Mouse (Mus musculus) kidney, adult 11 months (tissue): Measurements from ENCODE around the gene Bri3bp.
A peak's percentile ranks its signal among the peaks of the same experiment; 100 is the strongest.

Experiments used
- DNase-seq: peaks from one replicate; pipeline ENCODE4 v3.0.0; 2022

The Bri3bp gene

DNA sequence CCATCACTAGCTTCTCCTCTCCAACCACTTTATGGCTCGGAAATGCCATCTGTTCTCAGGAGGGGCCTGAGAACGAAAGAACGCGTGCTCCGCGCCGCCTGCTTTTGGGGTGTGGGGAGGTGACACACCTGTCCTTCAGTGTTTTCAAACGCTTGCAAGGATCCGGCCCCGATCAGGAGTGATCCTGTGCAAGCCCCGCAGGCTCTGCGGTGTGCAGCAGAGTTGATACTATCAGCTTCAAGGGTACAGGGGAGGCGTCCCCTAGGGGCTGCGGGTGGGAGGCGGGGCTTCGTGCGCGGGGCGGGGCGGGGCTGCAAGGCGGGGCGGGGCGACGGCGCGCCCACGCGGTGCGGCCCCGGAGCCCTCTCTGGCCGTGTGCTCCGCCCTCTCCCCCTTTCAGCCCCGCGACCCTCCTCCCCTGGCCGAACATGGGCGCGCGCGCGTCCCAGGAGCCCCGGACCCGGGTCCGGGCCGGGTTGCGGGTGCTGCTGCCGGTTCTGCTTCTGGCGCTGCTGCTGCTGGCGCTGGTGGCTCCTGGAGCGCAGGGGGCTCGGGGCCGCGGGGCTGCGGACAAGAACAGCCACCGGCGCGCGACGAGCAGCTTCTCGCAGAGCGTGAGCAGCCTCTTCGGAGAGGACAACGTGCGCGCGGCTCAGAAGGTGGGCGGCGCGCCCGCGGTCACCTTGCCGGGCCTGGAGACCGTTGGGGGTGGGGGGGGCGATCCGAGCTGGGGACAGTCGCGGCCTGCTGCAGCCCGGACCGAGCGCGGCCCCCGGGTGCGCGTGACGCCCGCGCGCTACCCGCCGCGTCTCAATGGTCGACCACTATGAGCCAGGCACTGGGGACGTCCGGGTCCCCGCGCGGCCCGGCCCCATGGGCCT lies at the start of gene Bri3bp:
Gene Bri3bp (plus strand): TSS at position 335 of the 881 bp plus-strand sequence.
- DNase-seq, result peak; percentile 49

DNA sequence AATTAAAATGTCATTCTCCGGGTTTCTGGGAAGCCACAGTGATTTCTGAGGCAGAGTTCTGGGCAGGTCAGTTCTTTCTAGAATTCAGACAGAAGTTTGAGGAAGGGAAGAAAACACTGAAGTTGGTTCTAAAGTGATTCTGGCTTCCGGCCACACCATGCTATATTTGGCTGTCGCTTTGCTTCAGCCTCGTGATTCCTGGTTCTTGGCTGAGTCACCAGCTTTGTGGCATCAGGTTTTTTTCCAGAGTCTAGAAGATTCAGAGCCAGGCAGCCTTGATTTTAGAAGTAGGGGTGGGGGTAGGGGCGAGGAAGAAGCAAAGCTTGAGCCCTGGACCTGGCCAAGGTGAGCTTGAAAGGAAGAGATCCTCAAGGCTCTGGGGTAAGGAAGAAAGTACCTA lies 49.8 kb upstream of the Bri3bp start:
- DNase-seq, result peak; percentile 86

- DNase-seq, result peak; percentile 19
Observed at GRCm38 (mm10) chr5:125392176-125392575, 49.2 kb upstream of the Bri3bp start.

- DNase-seq, result no peak
Observed at GRCm38 (mm10) chr5:125392618-125392976, 48.8 kb upstream of the Bri3bp start.

DNA sequence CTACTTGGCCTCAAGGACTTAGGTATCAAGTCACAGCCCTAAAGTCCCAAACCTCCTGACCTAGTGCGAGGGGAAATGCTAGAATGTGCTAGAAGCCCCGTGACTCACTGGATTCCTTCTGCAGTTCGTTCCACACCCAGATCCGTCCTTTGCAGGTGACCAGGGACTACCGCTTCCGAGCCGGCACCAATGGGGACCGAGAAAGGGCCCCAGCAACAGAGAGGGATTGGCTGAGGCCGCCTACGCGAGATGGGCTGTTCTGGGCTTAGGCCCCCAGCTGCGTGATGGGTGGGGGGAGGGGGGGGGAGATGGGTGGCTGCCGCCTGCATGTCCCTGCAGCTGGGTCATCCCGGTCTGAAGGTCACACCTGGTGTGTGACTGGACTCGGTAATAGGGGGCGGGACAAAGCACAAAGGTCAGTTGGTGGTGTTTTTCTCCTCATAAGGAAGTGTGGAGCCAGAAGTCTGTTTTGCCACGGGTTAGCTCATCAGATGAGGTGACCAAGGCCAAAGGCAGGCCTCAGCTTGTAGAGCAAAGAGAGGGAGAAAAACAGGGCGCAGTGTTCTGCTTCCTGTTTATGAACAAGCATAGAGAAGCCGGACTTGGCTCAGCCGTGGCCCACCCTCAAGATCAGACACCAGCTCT lies 48.3 kb upstream of the Bri3bp start:
- peak; percentile 98 for DNase-seq

DNA sequence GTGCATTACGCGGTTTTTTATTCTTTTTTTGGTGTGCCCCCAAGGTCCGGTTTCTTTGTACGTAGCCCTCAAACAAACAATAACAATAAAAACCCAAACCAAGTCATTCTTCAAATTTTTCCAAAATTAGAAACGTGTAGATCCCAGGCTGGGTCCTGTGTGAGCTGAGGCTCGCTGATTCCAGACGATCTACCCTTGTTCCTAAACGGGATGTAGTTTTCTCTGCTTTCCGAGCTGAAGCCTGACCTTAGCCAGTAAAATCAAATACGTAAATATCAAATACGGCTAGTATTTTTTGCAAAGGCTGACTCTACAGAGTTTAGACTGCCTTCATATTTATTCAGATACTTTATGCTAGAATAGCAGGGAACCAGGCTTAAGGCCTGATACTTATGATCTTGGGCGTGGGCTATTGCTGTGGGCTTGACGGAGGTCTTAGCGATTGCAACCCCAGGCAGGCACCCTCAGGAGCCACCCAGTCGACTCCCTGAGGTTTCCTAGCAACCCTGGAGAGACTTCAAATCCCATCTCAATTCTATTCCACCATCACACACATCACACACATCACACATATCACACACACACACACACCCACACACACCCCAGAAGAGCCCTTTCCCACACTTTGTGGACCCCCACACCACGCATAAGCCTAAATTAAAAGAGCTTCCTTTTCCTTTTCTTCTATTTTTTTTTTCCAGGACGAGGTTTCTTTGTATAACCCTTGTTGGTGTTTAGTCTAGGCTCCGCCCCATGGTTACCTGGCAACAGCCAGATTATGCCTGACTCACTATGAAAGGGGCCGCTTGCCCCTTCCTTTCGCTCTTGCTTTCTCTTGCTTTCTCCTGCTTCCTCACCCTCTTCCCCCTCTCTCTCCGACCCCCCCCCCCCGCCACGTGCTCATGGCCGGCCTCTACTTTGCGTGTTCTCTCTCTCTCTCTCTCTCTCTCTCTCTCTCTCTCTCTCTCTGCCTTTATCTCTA lies 47.5 kb upstream of the Bri3bp start:
- peak; percentile 88 for DNase-seq

- no peak for DNase-seq
Observed at GRCm38 (mm10) chr5:125395008-125395407, 46.4 kb upstream of the Bri3bp start.

- DNase-seq, result no peak
Observed at GRCm38 (mm10) chr5:125400903-125401302, 40.5 kb upstream of the Bri3bp start.

DNA sequence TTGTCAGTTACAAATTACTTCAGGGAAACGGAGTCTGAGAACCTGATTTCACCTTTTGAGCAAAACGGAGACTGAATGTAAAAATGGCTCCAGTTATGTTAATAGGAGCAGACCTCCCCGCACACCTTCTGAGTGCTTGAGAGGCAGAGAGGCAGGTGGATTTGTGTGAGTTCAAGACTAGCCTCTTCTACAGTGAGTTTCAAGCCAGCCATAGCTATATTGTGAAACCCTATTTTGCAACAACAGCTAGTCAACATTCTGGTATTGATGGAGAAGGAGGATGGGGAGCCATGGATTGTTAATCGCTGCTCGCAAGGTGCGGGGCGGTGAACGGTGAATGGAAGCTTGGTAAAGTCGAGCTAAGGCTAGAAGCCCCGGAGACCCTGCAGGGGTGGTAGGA lies 38.9 kb upstream of the Bri3bp start:
- no peak for DNase-seq

DNA sequence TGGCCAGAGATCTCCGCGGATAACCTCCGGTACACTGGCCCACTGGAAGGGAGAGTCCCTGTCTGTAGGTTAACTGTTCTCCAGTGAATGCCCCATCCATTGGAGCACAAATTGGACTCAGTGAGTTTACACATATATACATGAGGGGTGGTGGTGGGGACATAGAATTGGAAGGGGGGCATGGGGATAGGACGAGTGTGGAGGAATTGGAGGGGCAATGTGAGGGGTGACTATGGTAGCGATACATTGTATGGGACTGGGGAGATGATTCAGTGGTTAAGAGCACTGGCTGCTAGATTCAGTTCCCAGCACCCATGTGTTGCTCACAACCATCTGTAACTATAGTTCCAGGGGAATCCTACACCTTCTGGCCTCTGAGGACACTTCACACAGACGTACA lies 38.4 kb upstream of the Bri3bp start:
- DNase-seq, result no peak

DNA sequence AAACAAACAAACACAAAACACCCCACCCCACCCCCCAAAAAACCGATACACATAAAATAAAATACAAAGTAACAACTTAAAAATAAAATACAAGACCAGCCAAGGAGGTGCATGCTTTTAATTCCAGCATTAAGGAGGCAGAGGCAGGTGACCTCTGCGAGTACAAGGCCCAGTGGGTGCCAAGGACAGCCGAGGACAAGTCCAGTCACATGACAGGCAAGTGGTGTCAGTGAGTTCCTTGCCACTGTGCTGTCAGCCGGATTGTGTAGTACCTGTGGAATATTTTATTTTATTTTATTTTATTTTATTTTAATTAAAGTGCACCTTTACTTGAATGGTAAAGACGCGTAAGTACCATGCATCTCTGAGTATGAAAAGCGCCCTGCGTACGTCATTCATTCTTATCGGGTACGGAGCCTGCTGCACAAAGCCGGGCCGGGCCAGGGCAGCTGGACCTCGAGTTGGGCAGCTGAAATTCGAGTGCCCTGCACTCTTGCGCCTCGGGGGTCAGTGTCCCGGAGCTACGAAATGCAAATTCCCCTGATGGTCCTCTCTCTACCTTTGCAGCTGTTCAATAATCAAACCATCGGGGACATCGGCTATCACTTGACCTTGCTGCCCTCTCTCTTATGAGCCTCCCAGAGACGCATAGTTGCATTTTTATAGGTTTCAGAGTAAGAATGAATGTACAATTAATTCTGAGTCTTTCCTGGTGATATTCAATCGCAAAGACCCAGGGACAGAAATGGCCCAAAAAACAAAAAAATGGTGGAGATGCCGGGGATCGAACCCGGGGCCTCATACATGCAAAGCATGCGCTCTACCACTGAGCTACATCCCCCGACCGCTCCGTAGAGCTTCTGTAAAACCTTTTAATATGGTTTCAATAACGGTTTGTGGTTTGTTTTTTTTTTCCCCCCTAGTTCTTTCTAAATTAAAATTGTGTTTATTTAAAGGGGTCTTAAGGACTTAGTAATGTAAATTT lies 37.6 kb upstream of the Bri3bp start:
- DNase-seq, result peak; percentile 80

DNA sequence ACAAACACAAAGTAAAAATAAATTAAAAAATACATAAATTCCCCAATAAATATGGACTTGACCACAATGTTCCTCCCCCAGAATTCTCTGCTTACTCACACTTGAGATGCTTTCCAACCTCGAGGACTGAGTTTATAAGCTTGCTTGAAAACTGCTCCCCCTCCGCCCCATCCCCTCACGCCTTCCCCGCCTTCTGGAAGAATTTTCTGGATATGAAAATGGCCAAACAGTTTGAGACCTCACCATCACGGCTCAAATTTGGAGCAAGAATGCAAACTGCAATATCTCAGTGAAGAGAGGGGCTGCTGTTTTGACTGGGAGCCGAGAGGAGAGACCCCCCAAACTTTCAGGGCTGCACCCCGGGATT lies 36.8 kb upstream of the Bri3bp start:
- DNase-seq, result no peak

GRCm38 (mm10) chr5:125404903-125405545 lies 36.3 kb upstream of the Bri3bp start:
- peak; percentile 58 for DNase-seq

DNA sequence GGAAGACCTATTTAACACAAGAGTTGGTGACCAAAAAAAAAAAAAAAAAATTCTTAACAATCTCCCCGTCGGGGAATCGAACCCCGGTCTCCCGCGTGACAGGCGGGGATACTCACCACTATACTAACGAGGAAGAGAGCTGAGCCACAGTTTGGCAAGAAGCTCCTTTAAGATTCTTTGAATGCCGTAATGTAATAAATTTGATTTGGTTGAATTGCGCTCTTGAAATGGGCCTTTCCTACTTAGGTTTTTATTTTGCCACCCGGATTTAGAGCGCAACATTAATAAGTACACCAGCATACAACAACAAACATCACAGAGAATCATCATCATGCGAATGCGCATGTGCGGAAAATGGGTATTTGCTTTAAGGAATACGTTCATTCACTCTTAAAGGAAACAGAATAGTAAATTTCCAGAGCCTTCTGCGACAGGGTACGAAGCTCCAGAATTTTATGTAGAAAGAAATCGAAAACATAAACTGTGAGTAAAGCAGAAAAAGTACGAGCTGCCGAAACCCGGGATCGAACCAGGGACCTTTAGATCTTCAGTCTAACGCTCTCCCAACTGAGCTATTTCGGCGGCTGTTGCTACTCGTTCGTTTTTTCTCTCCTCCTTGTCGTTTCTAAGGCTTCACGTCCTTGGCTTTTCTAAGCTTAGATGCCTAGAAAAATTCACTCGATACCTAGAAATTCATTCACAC lies 35.7 kb upstream of the Bri3bp start:
- DNase-seq, result peak; percentile 83

DNA sequence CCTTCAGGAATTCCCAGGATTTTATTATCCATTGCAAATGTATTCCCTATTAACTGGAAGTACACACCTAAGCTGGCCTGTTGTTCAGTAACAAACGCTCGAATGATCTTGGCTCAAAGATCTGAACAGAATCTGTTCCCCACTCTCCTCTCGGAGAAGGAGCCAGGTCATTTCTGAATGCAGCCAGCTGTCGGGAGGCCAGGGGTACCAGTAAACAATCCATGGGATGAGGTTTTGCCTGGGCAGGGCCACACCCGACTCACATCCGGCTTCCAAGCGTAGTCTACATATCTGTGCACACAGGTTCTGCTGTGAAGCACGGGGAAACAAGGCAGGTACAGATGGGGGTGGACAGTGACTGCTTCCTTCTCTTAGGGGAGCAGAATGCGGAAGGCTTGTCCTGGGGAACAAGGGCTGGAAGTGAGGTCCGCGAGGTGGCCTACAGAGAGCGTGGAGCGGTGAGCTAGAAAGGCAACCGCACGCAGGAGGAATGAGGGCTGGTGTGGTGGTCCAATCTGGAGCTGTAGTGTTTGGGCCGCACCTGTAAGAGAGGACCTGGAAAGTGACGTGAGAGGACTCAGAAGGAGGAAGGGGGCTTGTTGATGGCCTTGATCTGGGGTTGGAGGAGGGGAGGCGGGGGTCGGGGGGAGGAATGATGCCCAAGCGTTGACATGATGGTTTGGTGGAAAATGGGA lies 34.9 kb upstream of the Bri3bp start:
- DNase-seq, result peak; percentile 79

DNA sequence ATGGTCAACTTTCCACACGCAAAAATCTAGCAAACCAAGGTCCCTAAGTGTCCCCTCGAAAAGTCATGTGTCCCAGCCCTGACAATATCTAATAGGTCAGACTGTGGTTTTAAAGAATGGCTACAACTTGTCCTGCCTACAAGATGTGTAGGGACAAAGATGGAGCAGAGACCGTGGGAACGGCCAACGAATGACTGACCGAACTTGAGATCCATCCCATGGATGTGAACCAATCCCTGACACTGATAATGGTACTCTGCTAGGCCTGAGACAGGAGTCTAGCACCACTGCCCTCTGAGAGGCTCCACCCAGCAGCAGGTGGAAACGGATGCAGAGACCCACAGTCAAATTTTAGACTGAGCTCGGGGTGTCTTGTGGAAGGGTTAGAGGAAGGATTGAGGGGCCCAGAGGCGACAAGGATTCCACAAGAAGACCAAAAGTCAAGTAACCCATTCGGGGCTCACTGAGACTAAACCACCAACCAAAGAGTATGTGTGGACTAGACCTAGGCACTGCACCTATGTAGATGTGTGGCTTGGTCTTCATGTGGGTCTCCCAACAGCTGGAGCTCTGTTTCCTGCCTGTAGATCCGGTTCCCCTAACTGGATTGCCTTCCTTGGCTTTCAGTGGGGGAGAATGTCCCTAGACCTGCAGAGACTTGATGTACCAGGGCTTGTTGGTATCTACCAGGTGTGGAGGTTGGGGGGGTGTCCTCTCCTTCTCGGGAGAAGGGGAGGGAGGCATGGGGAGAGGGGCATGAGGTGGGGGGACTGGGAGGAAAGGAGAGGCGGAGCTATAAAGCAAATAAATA lies 34.1 kb upstream of the Bri3bp start:
- DNase-seq, result no peak

GRCm38 (mm10) chr5:125407910-125408575 lies 33.3 kb upstream of the Bri3bp start:
- DNase-seq, result no peak

GRCm38 (mm10) chr5:125408842-125409241 lies 32.5 kb upstream of the Bri3bp start:
- peak; percentile 80 for DNase-seq
